Mouse (Mus musculus): Measurements from ENCODE around the gene Stra6.
A peak's percentile ranks its signal among the peaks of the same experiment; 100 is the strongest.

Gene Stra6

DNA sequence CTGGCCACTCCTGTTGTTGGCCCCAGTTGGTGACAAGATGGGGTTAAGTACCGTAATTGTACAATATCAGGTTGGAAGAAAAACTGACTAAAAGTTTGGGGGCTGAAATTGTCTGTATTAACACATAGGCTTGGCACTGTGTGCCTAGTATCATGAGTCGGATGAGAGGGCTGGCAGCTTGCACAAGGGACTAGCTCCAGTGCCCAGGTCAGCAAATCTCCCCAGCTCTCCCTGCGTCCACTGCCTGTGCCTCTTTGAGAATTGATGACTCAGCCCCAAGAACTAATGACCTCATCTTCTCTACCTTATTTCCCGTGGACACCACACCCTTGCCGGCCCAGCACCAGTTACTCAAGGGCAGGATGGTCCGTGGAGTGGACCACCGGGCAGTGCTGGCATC, 13.7 kb upstream of the Stra6 start:
- DNase-seq (ENCODE audit: extremely low spot score, low spot score) = no peak

DNA sequence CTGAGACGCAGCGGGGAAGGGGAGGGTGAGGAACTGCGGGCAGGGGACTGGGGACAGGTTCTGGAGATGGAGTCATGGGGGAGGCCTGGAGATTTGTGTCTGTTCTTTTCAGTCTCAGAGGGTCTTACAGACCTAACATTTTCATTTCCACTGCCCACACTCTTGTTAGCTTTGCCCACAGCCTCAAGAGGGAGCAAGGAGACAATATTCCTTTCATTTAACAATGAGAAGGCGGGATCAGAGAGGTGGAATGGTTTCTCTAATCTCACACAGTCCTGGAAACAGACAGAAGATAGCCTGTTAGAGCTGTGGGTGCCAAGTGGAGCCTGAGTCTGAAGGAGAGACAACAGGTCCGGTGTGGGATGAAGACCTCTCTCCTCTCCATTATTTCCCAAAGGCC, 11.7 kb upstream of the Stra6 start:
- no peak for DNase-seq (ENCODE audit: extremely low spot score, low spot score)

DNA sequence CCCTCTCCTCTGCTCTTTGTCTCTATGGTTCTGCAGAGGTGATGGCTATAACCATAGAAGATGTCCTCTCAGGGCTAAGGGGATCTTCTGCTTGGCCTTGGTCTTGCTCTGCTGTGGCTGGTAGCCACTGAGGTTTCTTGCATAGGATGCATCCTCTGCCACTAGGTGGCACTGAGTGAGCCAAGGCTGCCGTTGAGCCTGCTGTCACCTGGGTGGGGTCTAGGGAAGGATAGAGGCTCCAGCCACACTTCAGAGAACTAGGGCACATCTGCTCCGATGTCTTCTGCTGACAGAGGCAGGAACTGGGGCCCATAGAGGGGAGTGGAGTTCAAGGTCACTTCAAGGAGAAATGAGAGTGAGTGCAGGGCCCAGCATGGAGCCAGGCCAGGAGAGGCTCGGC, 10.5 kb upstream of the Stra6 start:
- DNase-seq (ENCODE audit: extremely low spot score, low spot score) = peak; percentile 62

DNA sequence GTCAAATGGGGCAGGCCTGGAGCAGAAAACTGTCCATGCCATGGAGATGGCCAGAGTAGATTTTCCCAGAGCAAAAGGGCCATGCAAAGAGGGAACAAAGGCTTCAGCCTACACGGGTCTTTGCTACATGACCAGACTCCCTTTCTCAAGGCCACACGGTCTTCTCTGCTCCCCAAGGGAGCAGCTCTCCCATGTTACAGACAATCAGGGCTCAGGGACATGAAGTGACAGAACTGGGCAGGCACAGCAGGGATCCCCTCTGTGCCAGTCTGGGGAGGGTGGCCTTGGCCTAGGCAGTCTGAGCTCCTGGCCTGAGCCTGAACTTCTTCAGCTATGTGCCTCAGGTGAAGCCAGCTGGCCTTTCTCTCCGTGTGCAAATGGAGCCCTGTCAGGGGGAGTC, 10.0 kb upstream of the Stra6 start:
- DNase-seq (ENCODE audit: extremely low spot score, low spot score) = no peak

DNA sequence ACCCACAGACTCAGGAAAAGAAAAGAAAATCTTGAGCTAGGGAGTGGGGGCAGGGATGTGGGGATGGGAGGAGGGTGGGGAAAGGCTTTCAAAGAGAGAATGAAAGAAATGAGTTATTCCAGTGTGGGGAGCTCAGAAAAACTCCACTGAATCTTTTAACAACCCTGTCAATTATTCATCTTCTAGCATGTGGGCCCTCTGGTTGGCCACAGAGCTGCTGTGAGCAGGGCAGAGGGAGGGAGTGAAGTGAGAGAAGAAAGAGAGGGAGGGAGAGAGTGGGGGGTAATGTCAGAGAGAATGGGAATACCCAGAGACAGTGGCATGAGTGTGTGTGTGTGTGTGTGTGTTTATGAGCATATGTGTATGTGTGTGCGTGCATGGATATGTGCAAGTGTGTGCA, 9.6 kb upstream of the Stra6 start:
- DNase-seq (ENCODE audit: extremely low spot score, low spot score) = no peak

DNA sequence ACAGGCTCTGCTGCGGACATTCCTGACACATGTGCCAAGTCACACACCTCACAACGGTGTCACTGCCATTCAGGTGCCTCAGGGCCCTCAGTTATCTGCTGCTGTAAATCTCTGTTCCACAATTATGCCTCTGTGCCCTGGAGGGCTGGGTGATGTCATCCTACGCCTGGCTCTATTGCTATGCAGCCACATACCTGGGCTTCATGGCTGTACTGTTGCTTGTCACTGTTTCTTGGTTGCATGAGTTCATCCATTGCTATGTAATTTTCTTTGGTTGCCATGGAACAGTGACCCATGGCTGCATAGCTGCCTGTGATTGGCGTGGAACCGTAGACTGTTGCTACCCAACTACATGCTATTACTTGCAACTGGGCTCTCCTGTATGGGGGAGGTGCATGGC, 7.9 kb upstream of the Stra6 start:
- no peak for DNase-seq (ENCODE audit: extremely low spot score, low spot score)

DNA sequence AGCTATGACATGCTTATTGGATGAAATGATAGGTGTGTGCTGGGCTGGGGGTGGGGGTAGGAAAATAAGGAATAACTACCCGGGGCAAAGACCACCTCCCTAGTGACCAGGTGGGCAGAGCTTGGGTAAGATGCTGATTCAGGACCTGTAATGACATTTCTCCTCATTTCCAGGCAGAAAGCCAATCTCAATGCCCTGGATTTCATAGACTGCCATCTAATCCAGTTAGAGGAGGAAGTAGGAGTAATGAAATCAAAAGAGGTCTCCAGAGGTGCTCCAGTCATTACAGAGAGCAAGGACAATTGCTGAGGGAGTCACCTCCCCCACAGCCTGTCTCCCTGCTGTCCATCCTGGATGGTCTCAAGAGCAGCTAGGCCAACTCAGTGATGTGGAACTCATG, 3.7 kb upstream of the Stra6 start:
- DNase-seq (ENCODE audit: extremely low spot score, low spot score) = no peak

DNA sequence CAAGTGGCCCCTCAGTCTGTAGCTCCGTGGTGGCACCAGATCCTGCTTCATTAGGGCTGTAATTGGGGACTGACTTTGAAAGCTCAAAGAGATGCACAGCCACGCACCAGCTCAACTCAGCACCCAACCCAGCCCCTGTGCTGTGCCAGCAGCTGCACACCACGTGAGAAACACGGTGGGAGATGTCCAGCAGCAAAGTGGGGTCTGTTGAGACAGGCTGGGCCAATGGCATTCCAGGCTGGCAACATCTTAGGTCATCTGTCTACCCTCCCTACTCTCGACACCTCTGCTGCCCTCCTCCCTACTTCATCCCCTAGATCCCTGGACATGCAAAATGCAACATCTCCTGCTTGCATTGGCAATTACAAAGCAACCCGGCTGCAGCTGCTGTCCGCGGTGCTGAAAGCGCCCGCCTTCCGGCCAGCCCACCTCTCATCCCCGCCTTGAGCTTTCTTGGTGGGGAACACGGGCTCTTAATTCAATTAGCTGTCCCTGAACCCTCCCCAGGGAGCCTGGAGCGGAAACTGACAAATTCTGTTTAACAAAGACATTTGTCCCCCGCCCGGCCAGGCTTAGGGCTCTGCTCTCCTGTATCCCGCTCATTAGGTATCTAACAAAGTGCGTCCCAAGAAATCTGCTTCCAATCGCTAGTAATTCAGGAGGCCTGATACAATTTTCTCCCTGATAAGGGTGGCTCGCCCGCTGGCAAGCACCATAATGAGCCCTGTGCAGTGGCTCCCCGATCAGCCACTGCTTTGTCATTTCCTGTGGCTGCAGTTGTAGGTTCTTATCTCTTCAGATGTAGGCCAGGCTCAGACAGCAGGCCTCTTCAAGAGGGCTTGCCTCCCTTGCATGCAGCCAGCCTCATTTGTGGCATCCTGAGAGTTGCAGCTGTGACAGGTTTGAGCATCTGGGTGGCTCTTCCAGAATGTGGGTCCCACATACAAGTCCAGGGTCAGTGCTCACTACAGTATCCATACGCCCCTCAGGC, 2.6 kb upstream of the Stra6 start:
- peak; percentile 88 for DNase-seq (ENCODE audit: extremely low spot score, low spot score)

DNA sequence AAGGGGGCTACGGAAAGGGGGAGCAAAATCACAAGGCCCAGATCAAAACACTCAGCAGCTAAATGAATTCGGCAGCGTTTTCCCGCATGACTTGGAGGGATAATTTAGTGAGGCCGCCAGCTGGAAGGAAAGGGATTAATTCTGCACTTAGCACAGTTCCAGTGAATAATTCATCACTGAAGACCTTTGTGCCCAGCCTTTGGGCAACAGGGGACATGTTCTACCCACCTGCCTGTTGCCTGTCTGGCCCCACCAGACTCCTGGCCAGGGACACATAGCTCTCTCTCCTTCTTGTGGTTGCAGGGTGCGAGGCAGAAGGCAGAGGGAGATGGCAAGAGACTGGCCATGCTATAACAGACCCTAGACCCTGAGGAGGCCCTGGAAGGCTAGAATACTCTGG, 1.9 kb downstream of the Stra6 start:
- DNase-seq (ENCODE audit: extremely low spot score, low spot score) = no peak

DNA sequence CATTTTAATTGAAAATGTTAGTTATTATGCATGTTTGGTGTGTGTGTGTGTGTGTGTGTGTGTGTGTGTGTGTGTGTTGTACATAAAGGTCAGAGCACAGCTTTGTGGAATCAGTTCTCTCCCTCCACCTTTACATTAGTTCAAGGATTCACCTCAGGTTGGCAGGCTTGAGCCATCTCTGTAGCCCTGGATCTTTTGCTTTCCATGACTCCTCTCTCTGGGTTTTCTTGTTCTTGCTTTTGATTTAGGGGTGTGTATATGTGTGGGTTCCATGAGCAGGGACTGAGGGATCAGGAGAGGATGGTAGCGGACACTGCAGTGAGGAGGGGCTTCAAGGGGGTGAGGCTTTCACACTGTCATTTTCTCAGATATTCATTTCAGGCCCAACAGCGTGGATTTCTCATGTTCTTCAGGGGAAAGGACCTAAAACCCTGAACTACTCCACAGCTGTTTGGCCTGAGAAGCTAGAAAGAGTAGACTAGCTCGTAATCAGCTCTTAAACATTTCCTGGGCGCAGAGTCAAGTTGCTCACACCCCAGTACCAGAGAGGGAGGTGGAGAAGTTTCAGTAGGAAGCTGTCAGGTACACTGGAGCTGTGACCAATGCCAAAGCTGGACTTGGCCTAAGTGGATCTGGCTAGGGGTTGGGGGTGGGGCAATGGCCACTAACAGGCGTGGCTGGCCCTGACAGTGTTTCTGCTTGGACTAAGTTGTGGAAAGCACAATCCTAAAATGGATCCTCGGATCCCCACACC, 2.6 kb downstream of the Stra6 start:
- no peak for DNase-seq (ENCODE audit: extremely low spot score, low spot score)

DNA sequence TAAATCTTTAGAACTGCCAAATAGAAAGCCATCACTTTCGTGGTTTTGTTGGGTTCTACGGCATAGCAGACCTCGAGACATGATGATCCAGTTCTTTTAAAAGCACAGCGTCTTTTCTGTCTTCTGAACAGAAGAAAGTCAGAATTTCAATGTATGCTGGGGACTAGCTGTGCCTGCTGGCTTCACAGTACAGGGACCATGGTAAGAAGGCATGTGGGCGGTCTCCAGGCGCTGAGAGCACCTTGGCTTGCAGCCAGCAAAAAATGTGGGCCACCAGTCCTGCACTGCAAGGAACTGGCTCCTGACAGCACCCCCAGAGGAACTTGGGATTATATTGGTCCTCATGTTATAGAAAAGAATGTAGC, 3.1 kb downstream of the Stra6 start:
- no peak for DNase-seq (ENCODE audit: extremely low spot score, low spot score)

DNA sequence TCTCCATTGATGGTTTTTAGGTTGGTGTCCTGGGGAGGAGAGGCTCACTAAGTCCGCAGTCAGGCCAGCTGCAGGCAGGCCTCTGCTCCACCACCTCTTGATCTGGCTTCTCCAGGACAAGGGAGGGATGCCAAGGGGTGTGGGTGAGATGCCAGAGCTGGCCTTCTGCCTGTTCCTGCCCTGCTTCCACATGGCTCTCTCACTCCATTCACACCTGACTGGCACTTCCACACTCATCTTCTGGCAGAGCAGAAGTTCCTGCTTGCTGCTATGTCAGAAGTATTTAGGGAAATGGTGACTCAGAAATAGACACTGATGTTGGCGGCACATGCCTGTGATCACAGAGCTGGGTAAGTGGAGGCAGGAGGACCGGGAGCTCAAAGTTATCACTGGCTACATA, 4.0 kb downstream of the Stra6 start:
- no peak for DNase-seq (ENCODE audit: extremely low spot score, low spot score)

DNA sequence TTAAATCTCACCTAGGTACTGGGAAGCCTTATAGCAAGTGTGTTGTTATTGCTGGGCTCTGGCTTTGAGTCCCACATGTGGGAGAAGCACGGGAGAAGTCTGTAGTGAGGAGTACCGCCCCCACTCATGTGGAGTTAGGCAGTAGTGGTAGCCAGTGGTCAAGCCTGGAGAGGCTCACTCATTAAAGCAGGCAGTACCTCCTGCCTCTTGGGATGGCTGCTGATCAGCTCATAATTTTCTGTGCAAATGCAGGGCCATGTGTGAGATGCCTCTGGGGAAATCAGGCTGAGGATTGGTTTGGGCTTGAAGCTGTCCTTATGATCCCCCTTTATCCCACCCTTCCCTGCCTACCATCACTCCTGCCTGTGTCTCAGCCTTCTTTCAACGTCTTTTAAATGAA, 11.0 kb downstream of the Stra6 start:
- DNase-seq (ENCODE audit: extremely low spot score, low spot score) = no peak

DNA sequence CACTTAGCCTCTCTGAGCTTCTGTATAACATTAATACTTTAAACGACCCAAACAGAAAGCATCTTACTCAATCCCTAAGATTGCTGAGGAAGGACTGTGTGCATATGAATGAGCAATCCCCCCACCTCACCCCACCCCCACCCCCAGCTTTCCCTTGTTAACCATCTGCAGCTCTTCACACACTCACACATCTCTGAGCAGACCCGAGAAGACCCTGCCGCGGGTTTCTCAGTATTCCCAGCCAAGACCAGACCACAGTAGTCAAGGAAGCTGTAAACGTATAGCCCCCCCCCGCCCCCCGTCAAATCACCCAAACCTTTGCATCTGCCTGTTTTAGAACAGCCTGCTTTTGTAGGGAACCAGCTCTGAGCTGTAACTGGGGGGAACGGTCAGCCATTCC, 21.0 kb downstream of the Stra6 start:
- no peak for DNase-seq (ENCODE audit: extremely low spot score, low spot score)

DNA sequence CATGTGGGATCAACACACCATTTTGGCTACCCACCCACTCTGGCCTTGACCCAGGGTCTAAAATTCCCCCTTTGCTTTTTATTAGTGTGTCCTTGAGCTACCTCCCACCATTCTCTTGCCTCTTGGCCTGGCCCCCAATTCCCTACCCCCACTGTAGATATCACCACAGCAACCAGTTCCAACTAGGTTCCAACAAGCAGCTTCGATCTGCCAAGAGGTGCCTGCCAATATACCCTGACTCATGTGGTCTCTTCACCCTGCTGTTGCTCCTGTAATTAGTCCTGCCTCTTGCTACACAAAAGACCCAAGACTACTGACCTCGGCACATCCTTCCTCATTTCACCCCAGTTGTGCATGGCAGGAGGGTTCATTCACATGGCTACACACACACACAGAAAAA, 21.5 kb downstream of the Stra6 start:
- DNase-seq (ENCODE audit: extremely low spot score, low spot score) = no peak

DNA sequence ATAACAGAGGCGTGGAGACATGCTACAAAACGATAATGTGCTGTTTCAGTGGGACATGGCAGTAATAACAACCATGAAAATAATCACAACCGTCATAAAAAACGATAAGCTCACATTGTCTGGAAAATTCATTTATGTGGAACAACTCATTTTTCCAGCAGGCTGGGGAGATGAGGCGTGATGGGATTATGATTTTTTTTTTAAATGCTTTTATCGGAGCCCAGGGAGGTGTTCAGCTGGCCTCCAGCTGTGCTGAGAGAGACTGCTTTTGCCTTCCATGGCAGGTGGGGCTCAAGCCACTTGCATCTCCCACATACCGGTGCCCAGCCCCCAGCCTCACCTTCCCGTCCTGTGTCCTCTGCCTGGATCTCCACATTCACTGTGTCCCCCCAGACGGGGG, 22.6 kb downstream of the Stra6 start:
- DNase-seq (ENCODE audit: extremely low spot score, low spot score) = no peak

DNA sequence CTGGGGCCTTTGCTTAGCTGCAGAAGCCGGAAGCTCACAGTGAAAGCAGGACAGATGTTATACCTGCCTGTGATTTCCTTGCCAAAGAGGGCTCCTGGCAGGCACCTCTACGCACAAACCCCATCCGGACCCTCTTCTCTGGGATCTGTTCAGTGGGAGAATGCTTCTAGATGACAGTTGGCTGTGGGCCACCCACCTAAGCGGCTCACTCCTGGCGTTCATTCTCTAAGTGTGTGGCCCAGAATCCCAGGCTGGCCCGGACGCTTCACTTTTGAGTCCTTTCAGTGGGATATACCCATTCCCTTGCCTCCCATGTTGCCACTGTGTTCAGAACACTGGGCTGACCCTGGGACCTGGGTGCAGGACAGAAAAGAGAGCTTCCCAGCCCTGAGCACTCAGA, 23.3 kb downstream of the Stra6 start:
- no peak for DNase-seq (ENCODE audit: extremely low spot score, low spot score)

DNA sequence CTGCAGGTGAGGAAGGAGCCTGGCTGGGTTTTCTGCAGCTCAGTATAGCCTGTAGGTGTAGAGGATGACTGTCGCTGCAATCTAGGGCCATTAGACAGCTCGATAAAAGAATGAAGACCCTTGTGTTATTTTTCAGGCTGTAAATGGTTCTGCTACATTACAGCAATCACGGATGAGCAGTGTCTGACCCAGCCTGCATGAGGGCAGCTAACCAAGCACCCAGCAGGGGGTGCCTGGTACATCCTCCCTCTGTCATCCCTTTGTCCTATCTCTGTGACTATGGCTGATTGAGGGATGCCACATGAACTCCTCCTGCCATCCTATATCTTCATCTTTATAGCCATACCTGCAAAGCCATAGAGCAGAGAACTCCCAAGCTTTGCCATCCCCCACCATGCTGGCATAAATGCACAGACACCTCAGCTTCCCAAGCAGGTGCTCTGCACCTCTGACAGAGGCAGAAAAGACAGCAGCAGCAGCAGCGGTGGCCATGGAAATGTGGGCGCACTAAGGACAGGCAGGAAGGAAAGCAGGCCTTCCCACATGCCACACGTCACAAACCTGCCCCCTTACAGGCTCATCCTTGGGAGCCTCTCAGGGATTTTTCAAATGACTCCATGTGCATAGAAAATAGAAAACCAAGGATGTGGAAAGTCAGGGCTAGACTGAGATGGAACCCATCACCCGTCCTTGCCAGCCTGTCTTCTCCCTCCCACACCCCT, 23.9 kb downstream of the Stra6 start:
- no peak for DNase-seq (ENCODE audit: extremely low spot score, low spot score)

DNA sequence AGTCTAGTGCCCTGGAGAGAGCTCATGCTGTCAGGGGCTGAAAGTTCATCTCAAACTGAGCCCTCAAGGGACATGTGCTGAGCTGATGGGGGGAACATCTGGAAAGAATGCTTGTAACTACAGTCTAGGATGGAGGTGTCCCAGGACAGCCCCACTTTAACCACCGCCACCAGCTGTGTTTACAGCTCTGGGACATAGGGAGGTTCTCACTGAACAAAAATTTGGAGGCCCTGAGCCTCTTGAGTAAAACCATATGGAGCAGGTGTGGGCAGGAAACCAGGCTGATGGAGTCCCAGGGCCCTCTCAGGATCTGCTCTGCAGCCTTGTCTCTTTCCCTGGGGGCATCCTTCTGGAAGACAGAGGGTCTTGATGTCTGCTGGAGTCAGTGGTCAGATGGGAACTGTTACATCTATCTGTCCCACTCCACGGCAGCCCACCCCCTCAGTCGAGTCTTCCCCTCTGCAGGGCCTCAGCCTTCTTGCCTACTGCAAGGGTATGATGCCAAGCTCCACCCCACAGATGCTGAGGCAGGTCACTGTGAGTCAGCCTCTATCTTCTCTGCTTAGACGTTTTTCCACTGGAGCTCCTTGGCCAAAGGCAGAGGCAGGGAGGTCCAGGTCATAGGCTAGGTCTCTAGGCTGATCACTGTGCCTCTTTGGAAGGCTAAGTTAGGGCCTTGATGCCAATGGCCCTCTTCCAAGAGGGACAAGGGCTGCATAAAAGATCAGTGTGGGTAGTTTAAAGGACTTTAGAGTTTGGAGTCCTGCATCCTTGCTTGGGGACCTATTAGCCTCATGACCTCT, 28.2 kb downstream of the Stra6 start:
- no peak for DNase-seq (ENCODE audit: extremely low spot score, low spot score)

DNA sequence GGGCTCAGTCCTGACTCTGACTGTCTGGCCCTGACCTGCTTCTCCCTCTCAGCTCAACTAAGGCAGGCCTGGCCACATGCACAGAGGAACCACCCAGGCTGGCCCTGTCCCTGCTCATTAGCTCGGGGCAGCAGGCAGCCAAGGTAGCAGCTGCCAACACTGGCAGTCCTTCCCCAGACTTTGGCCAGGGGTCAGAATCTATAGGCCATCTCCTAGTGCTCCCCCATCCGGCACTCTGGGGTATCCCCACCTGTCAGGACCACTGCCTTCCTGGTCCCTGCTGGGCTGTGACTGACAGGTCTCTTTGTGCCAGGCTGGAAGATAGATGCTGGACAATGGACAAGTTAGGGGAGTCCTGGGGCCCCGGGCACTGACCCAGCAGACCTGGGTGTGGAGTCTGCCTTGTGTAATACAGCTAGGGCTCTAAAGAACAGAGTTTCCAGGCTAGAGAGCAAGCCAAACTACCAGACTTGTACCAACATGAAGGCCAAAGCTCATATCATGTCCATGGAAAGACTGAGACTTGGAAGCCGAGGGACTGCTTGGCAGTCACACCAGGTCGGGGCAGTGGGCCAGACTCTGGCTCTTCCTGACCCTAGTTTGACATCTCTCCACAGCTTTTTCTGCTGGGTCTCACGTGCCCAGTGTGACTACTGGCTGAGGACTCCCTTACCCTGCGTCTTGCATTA, 29.1 kb downstream of the Stra6 start:
- DNase-seq (ENCODE audit: extremely low spot score, low spot score) = no peak

DNA sequence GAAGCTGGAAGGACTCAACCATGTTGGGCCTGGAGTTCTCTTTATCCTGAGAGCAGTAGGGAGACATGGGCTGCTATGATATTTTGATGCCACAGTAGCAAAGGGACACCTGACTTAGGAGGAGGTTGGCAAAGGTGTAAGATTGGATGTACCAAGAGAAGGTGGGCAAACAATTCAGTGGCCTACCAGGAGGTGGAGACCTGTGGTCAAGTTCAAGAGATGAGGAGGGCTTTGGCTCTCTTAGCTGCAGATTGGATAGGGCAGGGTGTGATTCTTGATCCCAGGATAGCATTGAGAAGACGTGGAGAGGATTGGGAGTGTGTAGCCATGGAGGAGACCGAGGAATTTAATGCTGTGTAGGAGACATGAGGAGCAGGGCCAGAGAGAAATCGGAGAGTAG, 30.2 kb downstream of the Stra6 start:
- DNase-seq (ENCODE audit: extremely low spot score, low spot score) = no peak
